ENCODE assay signal across 8 mouse cellular contexts in genomic region chr9:37489446-37490120, GRCm38 (mm10). TPM values are rescaled to one million over a fixed set of nuclear protein-coding genes. Genes with fewer than 3 reads are reported as not detected.
A peak's percentile ranks its signal among the peaks of the same experiment; 100 is the strongest.
DNase-seq lines count a peak whose midpoint lies in the region; ATAC-seq and TF ChIP-seq lines count a peak whose summit lies in the region.

No protein-coding gene starts in this region.

- TF ChIP-seq POLR2A in spleen, adult 2 months (IDR thresholded peaks at IDR 0.05; ENCODE audit: low read depth, low read length) = no peak

- DNase-seq in layer of hippocampus, adult 11-12 months (ENCODE audit: low spot score) = peak; percentile 29
- DNase-seq in layer of hippocampus, adult 9-10 months (ENCODE audit: low spot score) = no peak
- DNase-seq in embryo, embryonic 10 days (ENCODE audit: low spot score) = peak; percentile 81
- DNase-seq in gastrocnemius, postnatal 25 days = peak; percentile 41
- DNase-seq in spleen, adult 2 months (ENCODE audit: low read depth in 1 of 2, low spot score in 2 of 2) = peak in 1 of 2 experiments; percentile 25

- H3K36me3 ChIP-seq in limb, embryonic 13.5 days = peaks cover 8% of the 10 kb centered on the region
- H3K36me3 ChIP-seq in midbrain, embryonic 13.5 days = 0 out of 2 replicates have a peak, but pooled peaks cover 12% of the 10 kb centered on the region
- H3K36me3 ChIP-seq in spleen, adult 2 months (ENCODE audit: control insufficient read depth, insufficient read depth, low read length) = no peaks in the 10 kb centered on the region

- peak overlapping the region; percentile 99 for H3K27ac ChIP-seq in limb, embryonic 13.5 days
- H3K27ac ChIP-seq in midbrain, embryonic 13.5 days = peak overlapping the region; percentile 98
- peak overlapping the region; percentile 95; the same call in 1 of the 2 replicates for H3K27ac ChIP-seq in spleen, adult 2 months (ENCODE audit: insufficient read depth, low read length)

- peak overlapping the region; percentile 94 for H3K9ac ChIP-seq in limb, embryonic 13.5 days
- H3K9ac ChIP-seq in midbrain, embryonic 13.5 days (replicated peaks) = peak overlapping the region; percentile 94

- H3K4me2 ChIP-seq in limb, embryonic 13.5 days (replicated peaks) = peak overlapping the region; percentile 83
- H3K4me2 ChIP-seq in midbrain, embryonic 13.5 days (replicated peaks) = peak overlapping the region; percentile 76

- H3K4me3 ChIP-seq in limb, embryonic 13.5 days = peak overlapping the region; percentile 96
- H3K4me3 ChIP-seq in midbrain, embryonic 13.5 days (replicated peaks) = peak overlapping the region; percentile 98
- H3K4me3 ChIP-seq in spleen, adult 2 months (ENCODE audit: extremely low read depth, insufficient read depth, insufficient read length) = peak overlapping the region; percentile 94

- no peaks in the 10 kb centered on the region; the same call in 1 of the 2 replicates for H3K9me3 ChIP-seq in limb, embryonic 13.5 days
- H3K9me3 ChIP-seq in midbrain, embryonic 13.5 days = no peaks in the 10 kb centered on the region

- H3K27me3 ChIP-seq in limb, embryonic 13.5 days = no peaks in the 10 kb centered on the region
- no peaks in the 10 kb centered on the region for H3K27me3 ChIP-seq in midbrain, embryonic 13.5 days
- H3K27me3 ChIP-seq in spleen, adult 2 months (ENCODE audit: control insufficient read depth, insufficient read depth, low read length) = 0 out of 2 replicates have a peak, but pooled peaks cover 3% of the 10 kb centered on the region

- WGBS in limb, embryonic 13.5 days = under 1% methylated on average over 63 of the region's 75 CpGs
- 0% methylated on average over 70 of the region's 75 CpGs for WGBS in midbrain, embryonic 13.5 days
- under 1% methylated on average over 66 of the region's 75 CpGs for WGBS in spleen, adult 2 months

- TF ChIP-seq CTCF in spleen, adult 2 months (IDR thresholded peaks at IDR 0.05; ENCODE audit: extremely low read depth, insufficient read depth, insufficient read length, insufficient replicate concordance) = no peak

- peaks cover 20% of the 10 kb centered on the region for H3K4me1 ChIP-seq in limb, embryonic 13.5 days
- peaks cover 29% of the 10 kb centered on the region for H3K4me1 ChIP-seq in midbrain, embryonic 13.5 days (replicated peaks)
- peaks cover 3% of the 10 kb centered on the region; the same call in 1 of the 2 replicates for H3K4me1 ChIP-seq in spleen, adult 2 months (ENCODE audit: control insufficient read depth, insufficient read depth, insufficient read length)

- peak; percentile 16 for ATAC-seq in inflammation-experienced regulatory T-cells, adult 6 months
- peak; percentile 68 for ATAC-seq in limb, embryonic 13.5 days (ENCODE audit: low FRiP score, low read depth)
- peak; percentile 85 for ATAC-seq in midbrain, embryonic 13.5 days

RNA-seq across cellular contexts. Expression of gene Msantd2, which starts 0.5 kb away (rescaled TPM):
- 1 to 10 TPM; 3.0 to 6.6 TPM for total RNA-seq in gastrocnemius, postnatal 25 days (2021)
- polyA plus RNA-seq in inflammation-experienced regulatory T-cells, adult 6 months (2017; shearing (Covaris generic)) = 10 to 100 TPM in 2 of 3 experiments, 1 to 10 TPM in 1; 5.3 to 16.0 (median 11.6) TPM
- polyA plus RNA-seq in limb, embryonic 13.5 days (2015; fragmentation: Nextera tagmentation; extraction: Ambion mirVana) = 30.1 and 33.2 TPM in 2 replicates
- 36.5 and 39.5 TPM in 2 replicates for polyA plus RNA-seq in midbrain, embryonic 13.5 days (2015; fragmentation: Nextera tagmentation; extraction: Ambion mirVana)
- polyA plus RNA-seq in spleen, adult 2 months (2012; rRNA removed) = 18.6 and 21.8 TPM in 2 replicates

RNA-seq across cellular contexts. Expression of gene Esam, which starts 38.3 kb away (rescaled TPM):
- total RNA-seq in gastrocnemius, postnatal 25 days (2021) = 10 to 100 TPM; 17.0 to 26.7 TPM
- polyA plus RNA-seq in inflammation-experienced regulatory T-cells, adult 6 months (2017; shearing (Covaris generic)) = under 1 TPM in 1 of 3 experiments, not detected in 2; 0.69 TPM
- polyA plus RNA-seq in limb, embryonic 13.5 days (2015; fragmentation: Nextera tagmentation; extraction: Ambion mirVana) = 39.3 and 39.5 TPM in 2 replicates
- polyA plus RNA-seq in midbrain, embryonic 13.5 days (2015; fragmentation: Nextera tagmentation; extraction: Ambion mirVana) = 33.5 and 34.5 TPM in 2 replicates
- 19.2 and 19.6 TPM in 2 replicates for polyA plus RNA-seq in spleen, adult 2 months (2012; rRNA removed)

RNA-seq across cellular contexts. Expression of gene Vsig2, which starts 49.5 kb away (rescaled TPM):
- 1 to 10 TPM; 1.1 to 2.4 TPM for total RNA-seq in gastrocnemius, postnatal 25 days (2021)
- polyA plus RNA-seq in inflammation-experienced regulatory T-cells, adult 6 months (2017; shearing (Covaris generic)) = under 1 TPM in 1 of 3 experiments, not detected in 2; 0.54 TPM
- 0.57 and 1.1 TPM in 2 replicates for polyA plus RNA-seq in limb, embryonic 13.5 days (2015; fragmentation: Nextera tagmentation; extraction: Ambion mirVana)
- 0.37 and 0.42 TPM in 2 replicates for polyA plus RNA-seq in midbrain, embryonic 13.5 days (2015; fragmentation: Nextera tagmentation; extraction: Ambion mirVana)
- polyA plus RNA-seq in spleen, adult 2 months (2012; rRNA removed) = 2.1 and 3.7 TPM in 2 replicates

RNA-seq across cellular contexts. Expression of gene Robo3, which starts 56.5 kb away (rescaled TPM):
- not detected for total RNA-seq in gastrocnemius, postnatal 25 days (2021)
- not detected for polyA plus RNA-seq in inflammation-experienced regulatory T-cells, adult 6 months (2017; shearing (Covaris generic))
- polyA plus RNA-seq in limb, embryonic 13.5 days (2015; fragmentation: Nextera tagmentation; extraction: Ambion mirVana) = 0.05 and 0.10 TPM in 2 replicates
- 20.5 and 22.4 TPM in 2 replicates for polyA plus RNA-seq in midbrain, embryonic 13.5 days (2015; fragmentation: Nextera tagmentation; extraction: Ambion mirVana)
- 0.81 and 1.0 TPM in 2 replicates for polyA plus RNA-seq in spleen, adult 2 months (2012; rRNA removed)

Comparison
In these comparisons a context has a peak if more than half of its experiments do, and no peak if none do; other contexts are left out.
1. ATAC-seq: peak in every context shown above with its lines; median percentile 85 in midbrain, embryonic 13.5 days; 68 in limb, embryonic 13.5 days; 16 in inflammation-experienced regulatory T-cells, adult 6 months.
2. RNA of gene Esam, which starts 38.3 kb away (polyA plus RNA-seq): 39.3 to 39.5 TPM in limb, embryonic 13.5 days, 33.5 to 34.5 TPM in midbrain, embryonic 13.5 days and 19.2 to 19.6 TPM in spleen, adult 2 months; 0.69 TPM in inflammation-experienced regulatory T-cells, adult 6 months; every median in the first group is over 10 times any median in the second.
3. Peak in every context shown above with its lines, with median percentiles within 50 percentile points of each other: H3K27ac ChIP-seq and H3K4me3 ChIP-seq.